Mouse (Mus musculus): ENCODE measurements around the gene Imp4. TPM values are rescaled to one million over a fixed set of nuclear protein-coding genes. Genes with fewer than 3 reads are reported as not detected.

The Imp4 gene
- total RNA-seq, 2 experiments from 2014 or later, result 26.5 to 27.7 TPM

Small RNA genes lying within 50 kb of the gene (microRNA-seq; reads per million reads assigned to microRNA genes)
- not detected for gene Mir5103

Other genes with a start within 250 kb of the Imp4 start
- gene Ccdc115, start 179 bp upstream of the Imp4 start, total RNA-seq (2021), result 10 to 100 TPM; 17.2 to 20.9 TPM
- 1 to 10 TPM; 8.4 to 9.3 TPM for gene Ptpn18, start 19.9 kb downstream of the Imp4 start, total RNA-seq (2021)
- gene Prss39, start 58.6 kb downstream of the Imp4 start, total RNA-seq (2021), result not detected
- not detected for gene Cfc1, start 95.8 kb downstream of the Imp4 start, total RNA-seq (2021)
- gene Prss40, start 121.1 kb downstream of the Imp4 start, total RNA-seq (2021), result not detected
- gene Amer3, start 139.8 kb downstream of the Imp4 start, total RNA-seq (2021), result not detected

All from gastrocnemius, postnatal 4 days (tissue).